8 mouse cellular contexts compared by ENCODE assay signal in the genomic region with DNA sequence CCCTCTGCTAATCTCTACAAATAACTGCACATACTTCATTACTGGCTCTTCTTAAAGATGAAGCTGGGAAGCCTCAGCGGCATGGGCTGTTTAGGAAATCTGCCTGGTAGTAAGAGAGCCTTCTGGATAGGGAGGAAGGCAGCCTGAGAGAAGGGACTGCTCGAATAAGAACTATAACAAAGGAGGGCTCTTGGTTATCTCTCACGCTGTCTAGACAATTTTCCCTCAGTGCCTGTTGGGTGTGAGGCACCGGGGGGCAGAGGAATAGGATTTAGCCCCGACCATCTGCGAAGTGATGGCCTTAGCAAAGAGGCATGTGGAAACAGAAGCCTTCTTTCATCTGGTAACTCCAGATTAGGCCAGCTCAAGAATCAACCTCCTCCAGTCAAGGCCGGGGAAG. TPM values are rescaled to one million over a fixed set of nuclear protein-coding genes. Genes with fewer than 3 reads are reported as not detected.
DNase-seq lines count a peak whose midpoint lies in the region; ATAC-seq and TF ChIP-seq lines count a peak whose summit lies in the region.

No protein-coding gene starts in this region.

- ATAC-seq in forebrain, embryonic 12.5 days (ENCODE audit: low FRiP score) = no peak
- no peak for ATAC-seq in forebrain, embryonic 11.5 days (replicated peaks; ENCODE audit: low FRiP score)
- ATAC-seq in kidney, embryonic 15.5 days (replicated peaks; ENCODE audit: low FRiP score) = no peak
- ATAC-seq in megakaryocyte progenitor cell, adult 5-6 weeks (replicated peaks; ENCODE audit: poor library complexity) = no peak

- no peak overlapping the region for H3K4me2 ChIP-seq in forebrain, embryonic 12.5 days
- H3K4me2 ChIP-seq in forebrain, embryonic 11.5 days (ENCODE audit: low read depth, low read length, severe bottlenecking) = no peak overlapping the region
- H3K4me2 ChIP-seq in kidney, embryonic 15.5 days = 0 out of 2 replicates have a peak overlapping the region, but pooled peaks have one; percentile 84

- no peaks in the 10 kb centered on the region for H3K36me3 ChIP-seq in forebrain, embryonic 12.5 days (replicated peaks)
- H3K36me3 ChIP-seq in forebrain, embryonic 11.5 days (ENCODE audit: control insufficient read depth, insufficient read depth, low read length) = no peaks in the 10 kb centered on the region
- H3K36me3 ChIP-seq in kidney, embryonic 15.5 days = peaks cover 27% of the 10 kb centered on the region
- no peaks in the 10 kb centered on the region for H3K36me3 ChIP-seq in testis, adult 2 months (ENCODE audit: control insufficient read depth, insufficient read depth, low read length)

- H3K4me1 ChIP-seq in forebrain, embryonic 12.5 days = peaks cover 37% of the 10 kb centered on the region
- H3K4me1 ChIP-seq in forebrain, embryonic 11.5 days (replicated peaks; ENCODE audit: control insufficient read depth, insufficient read depth, low read length) = peaks cover 7% of the 10 kb centered on the region; the same call in 1 of the 2 replicates
- H3K4me1 ChIP-seq in kidney, embryonic 15.5 days = peaks cover 33% of the 10 kb centered on the region
- H3K4me1 ChIP-seq in testis, adult 2 months (ENCODE audit: control insufficient read depth, insufficient read depth, low read length) = peaks cover 22% of the 10 kb centered on the region

- H3K9ac ChIP-seq in forebrain, embryonic 12.5 days = no peak overlapping the region
- no peak overlapping the region for H3K9ac ChIP-seq in forebrain, embryonic 11.5 days (ENCODE audit: low read length)
- H3K9ac ChIP-seq in kidney, embryonic 15.5 days = no peak overlapping the region

- no peak for TF ChIP-seq POLR2A in testis, adult 2 months (IDR thresholded peaks at IDR 0.05; ENCODE audit: control insufficient read depth, low read depth, low read length)

- H3K27me3 ChIP-seq in forebrain, embryonic 12.5 days = peaks cover 25% of the 10 kb centered on the region; the same call in 1 of the 2 replicates
- H3K27me3 ChIP-seq in forebrain, embryonic 11.5 days (ENCODE audit: control insufficient read depth, insufficient read depth, low read length) = no peaks in the 10 kb centered on the region; the same call in 1 of the 2 replicates
- no peaks in the 10 kb centered on the region for H3K27me3 ChIP-seq in kidney, embryonic 15.5 days
- no peaks in the 10 kb centered on the region for H3K27me3 ChIP-seq in testis, adult 2 months (ENCODE audit: control insufficient read depth, insufficient read depth, low read length)

- no peak overlapping the region for H3K4me3 ChIP-seq in forebrain, embryonic 12.5 days (replicated peaks)
- no peak overlapping the region for H3K4me3 ChIP-seq in forebrain, embryonic 11.5 days (ENCODE audit: low read depth, low read length)
- H3K4me3 ChIP-seq in kidney, embryonic 15.5 days (replicated peaks) = no peak overlapping the region
- no peak overlapping the region for H3K4me3 ChIP-seq in testis, adult 2 months (ENCODE audit: control insufficient read depth, low read depth, low read length)

- no peaks in the 10 kb centered on the region for H3K9me3 ChIP-seq in forebrain, embryonic 12.5 days
- no peaks in the 10 kb centered on the region for H3K9me3 ChIP-seq in forebrain, embryonic 11.5 days (ENCODE audit: control insufficient read depth, low read length)
- no peaks in the 10 kb centered on the region for H3K9me3 ChIP-seq in kidney, embryonic 15.5 days (replicated peaks)

- 0 out of 2 replicates have a peak overlapping the region, but pooled peaks have one; percentile 25 for H3K27ac ChIP-seq in forebrain, embryonic 12.5 days
- no peak overlapping the region for H3K27ac ChIP-seq in forebrain, embryonic 11.5 days (ENCODE audit: low read depth, low read length)
- no peak overlapping the region for H3K27ac ChIP-seq in kidney, embryonic 15.5 days
- H3K27ac ChIP-seq in testis, adult 2 months (ENCODE audit: control insufficient read depth, insufficient read depth, low read depth, low read length) = peak overlapping the region; percentile 76

- DNase-seq in forebrain, embryonic 11.5 days (ENCODE audit: low spot score) = no peak
- no peak for DNase-seq in kidney, adult 9 months
- DNase-seq in testis, postnatal 14 days (ENCODE audit: low spot score) = no peak
- DNase-seq in cerebellum, postnatal 25 days = no peak

- no peak for TF ChIP-seq CTCF in testis, adult 2 months (IDR thresholded peaks at IDR 0.05; ENCODE audit: control insufficient read depth, insufficient read depth, insufficient replicate concordance, low read depth, low read length)

- WGBS in forebrain, embryonic 12.5 days = 31% methylated on average over 7 of the region's 7 CpGs
- WGBS in forebrain, embryonic 11.5 days = 31% methylated on average over 7 of the region's 7 CpGs
- WGBS in kidney, embryonic 15.5 days = 68% methylated on average over 7 of the region's 7 CpGs

RNA-seq across cellular contexts. Expression of gene Pitpnm2, which starts 2.3 kb away (rescaled TPM):
- 6.8 and 8.9 TPM in 2 replicates for polyA plus RNA-seq in forebrain, embryonic 12.5 days (2016; fragmentation: Nextera tagmentation; extraction: Ambion mirVana)
- polyA plus RNA-seq in forebrain, embryonic 11.5 days (2014; fragmentation: Nextera tagmentation; extraction: Ambion mirVana) = 6.8 and 7.1 TPM in 2 replicates
- 3.5 and 3.6 TPM in 2 replicates for polyA plus RNA-seq in kidney, embryonic 15.5 days (2015; fragmentation: Nextera tagmentation; extraction: Ambion mirVana)
- 54.9 and 61.9 TPM in 2 replicates for polyA plus RNA-seq in testis, adult 2 months (2012; rRNA removed)
- 6.0 and 7.5 TPM in 2 replicates for total RNA-seq in megakaryocyte progenitor cell, adult 5-6 weeks (2015)
- total RNA-seq in megakaryocyte progenitor cell, adult 5-6 weeks (2017) = 2.5 and 3.1 TPM in 2 replicates

Comparison
In these comparisons a context has a peak if more than half of its experiments do, and no peak if none do; other contexts are left out.
1. H3K27ac ChIP-seq: peak in forebrain, embryonic 12.5 days (single experiment) and testis, adult 2 months (single experiment); none in forebrain, embryonic 11.5 days (single experiment) and kidney, embryonic 15.5 days (single experiment).